Mouse (Mus musculus) erythroblast, embryonic 14.5 days (primary cell): ENCODE results near the gene Btd.

ENCODE experiments used
- GATA1 ChIP-seq: IDR thresholded peaks from 2 replicates; pipeline ENCODE4 v1.6.1; 2012; ENCODE audit warnings: low read length, inconsistent platforms, mixed read lengths
- TAL1 ChIP-seq: IDR thresholded peaks from 3 replicates; pipeline ENCODE4 v1.6.1; 2012; ENCODE audit warnings: low read length, inconsistent platforms, mixed read lengths

DNA sequence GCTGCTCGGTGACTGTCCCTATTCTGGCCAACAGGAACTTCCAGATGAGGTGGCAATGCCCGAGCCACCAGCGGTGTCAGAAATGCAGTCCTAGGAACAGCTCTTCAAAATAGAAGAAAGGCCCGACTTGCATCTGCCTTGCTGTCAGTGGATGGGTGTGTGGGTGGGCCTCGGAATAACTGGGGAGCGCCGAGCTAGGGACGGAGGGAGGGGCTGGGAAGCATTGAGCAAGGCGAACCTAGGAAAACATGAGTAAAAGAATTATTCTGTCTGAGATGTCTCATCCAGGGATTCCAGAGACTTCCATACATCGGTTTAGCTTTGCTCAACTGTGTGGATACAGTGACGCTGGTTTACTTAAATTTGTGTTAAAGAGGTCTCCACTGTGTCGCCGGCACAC lies 27.5 kb downstream of the Btd start:
- no peak for TF ChIP-seq GATA1
- TF ChIP-seq TAL1: no peak
